Mouse (Mus musculus) urinary bladder, adult 18-20 months (tissue): ENCODE results near the gene Zfp870.

Source experiments
- DNase-seq, 2 experiments: peaks; one replicate each; pipeline ENCODE4 v3.0.0; 2022; ENCODE audit warnings: low spot score in 2 of 2, mixed read lengths in 2 of 2

The Zfp870 gene

DNA sequence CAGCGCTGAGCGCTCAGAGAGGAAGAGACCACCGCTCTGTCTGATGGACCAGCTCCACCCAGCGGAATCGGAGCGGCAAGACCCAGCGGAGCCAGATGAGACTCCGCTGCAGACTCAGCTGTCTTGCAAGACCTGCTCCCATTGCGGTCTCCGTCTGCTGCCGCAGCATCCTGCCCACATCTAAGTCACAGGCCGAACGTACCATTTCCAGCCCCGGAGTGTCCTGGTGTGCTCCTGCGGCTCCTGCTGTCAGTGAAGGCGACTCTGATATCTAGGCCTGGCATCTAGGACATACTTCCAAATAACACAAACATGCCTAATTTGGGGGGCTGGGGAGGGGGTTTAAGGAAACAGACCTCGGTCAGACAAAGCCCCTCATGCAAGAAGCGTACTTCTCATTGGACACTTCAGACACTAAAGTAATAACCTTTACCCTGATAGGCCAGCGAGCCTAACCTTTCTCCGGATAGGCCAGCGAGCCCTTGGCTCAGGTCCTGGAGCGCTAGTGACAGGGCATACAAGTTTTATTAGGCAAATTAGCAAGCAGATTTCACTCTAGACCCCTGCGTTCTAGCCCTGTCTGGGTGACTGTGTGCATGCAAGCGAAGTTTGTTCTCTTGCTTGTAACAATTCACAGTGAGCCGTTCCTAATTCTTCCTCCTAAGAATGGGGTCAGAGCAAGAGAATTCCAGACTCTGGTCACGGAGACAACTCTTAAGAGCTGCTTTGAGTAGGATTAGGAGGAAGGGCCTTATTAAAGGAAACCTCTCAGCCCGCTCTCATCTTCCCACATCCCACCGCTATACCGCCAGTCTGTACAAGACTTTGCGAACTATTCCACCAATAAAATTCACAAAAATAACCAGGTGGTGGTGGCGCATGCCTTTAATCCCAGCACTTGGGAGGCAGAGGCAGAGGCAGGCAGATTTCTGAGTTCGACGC is at the start of gene Zfp870:
Gene Zfp870 (minus strand): TSS at position 404 of the 942 bp plus-strand sequence.
- peak; percentile 61 to 77 for DNase-seq

DNA sequence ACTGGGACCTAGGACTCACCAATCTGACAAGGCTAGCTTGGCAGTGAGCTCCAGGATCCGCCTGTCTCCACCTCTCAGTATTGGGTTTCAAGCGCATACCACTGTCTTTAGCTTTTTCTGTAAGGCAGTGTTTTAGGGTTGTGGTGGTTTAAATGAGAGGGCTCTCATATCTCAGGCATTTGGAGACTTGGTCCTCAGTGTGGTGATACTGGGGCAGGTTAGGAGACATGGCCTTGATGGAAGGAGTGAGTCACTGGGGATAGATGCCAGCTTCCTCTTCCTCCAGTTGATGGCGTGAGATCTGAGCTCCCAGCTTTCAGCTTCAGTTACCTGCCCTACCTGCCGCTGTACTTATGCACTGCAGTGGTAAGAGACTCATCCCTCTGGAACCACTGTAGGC is 48.4 kb upstream of the Zfp870 start:
- DNase-seq, result no peak

DNA sequence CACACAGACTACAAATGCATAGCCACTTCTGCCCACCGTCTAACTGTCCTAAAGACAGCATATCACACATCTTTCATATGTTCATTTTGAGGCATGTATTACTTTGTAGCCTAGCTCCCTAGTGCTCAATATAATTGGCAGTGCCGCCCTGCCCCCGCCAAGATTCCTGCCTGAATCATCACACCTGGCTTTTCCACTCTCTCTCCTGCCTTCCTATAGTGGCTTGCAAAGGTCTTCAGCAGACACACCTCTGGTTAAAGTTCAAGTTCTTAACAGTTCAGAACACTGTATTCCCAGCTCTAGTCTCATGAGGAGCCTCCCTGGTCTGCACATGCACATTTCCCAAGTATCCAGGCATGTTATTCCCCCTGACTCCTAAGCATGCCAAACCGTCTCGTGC is 36.4 kb upstream of the Zfp870 start:
- DNase-seq, result no peak

DNA sequence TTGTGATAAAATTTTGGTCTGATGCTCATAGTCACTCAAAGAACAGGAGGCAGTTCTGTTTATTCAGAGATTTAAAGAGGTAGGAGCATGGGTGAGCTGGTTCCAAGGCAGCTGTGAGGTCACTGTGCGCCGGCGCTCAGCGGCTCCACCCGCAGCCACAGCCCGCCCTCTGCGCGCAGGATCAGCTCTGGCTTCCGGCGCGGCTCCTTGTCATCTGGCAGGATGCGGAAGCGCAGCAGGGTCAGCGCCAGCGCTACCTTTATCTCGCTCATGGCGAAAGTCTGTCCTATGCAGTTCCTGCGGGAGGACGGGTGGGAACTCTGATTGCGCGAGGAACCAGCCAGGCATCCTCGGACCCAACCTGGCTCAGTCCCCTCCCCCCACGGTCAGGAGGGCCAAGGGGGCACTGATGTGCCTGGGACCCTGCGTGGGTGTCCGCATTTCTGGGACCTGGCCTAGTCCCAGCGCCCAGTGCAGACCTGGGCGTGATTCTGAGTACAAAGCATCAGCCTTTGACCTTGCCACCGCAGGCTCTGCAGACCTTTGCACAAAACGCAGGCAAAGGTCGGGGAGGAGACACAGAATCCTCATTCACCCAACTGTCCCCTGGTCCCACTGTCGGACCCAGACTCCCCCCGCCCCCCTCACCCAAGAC is 33.3 kb upstream of the Zfp870 start:
- peak; percentile 45 to 74 for DNase-seq

DNA sequence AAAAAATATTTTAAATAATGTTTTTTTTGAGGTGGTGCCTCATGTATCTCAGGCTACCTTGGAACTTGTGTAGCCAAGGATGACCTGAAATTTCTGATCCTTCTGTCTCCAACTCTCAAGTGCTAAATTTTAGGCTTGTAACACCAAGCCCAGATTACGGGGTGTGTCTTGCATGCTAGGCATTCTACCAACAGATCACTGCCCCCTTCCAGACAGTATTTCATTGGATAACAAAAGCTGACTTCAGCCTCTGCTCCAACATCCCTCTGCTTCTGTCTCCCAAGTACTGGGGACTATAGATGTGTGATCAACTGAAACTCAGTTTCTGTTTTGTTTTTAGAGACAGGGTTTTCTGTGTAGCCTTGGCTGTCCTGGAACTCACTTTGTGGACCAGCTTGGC is 32.2 kb upstream of the Zfp870 start:
- no peak for DNase-seq

DNA sequence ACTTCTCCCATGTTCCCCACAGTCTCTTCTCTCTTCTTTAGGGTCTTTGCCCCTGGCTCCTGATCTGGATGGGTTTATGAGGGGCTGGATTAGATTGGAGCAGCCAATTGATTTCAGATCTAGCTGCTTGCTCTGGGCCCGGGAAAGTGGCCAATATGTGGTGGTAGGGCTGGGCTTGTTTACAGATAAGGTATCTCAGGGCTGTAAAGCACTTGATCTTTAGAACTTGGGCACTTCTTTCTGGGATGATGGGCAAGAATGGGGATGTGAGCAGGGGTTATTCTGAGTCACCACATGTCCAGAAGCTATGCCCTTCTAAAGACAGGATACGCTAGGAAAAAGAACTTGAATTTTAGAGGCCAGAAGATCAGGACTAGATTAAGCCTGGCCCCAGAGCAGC is 27.7 kb upstream of the Zfp870 start:
- DNase-seq, result no peak

DNA sequence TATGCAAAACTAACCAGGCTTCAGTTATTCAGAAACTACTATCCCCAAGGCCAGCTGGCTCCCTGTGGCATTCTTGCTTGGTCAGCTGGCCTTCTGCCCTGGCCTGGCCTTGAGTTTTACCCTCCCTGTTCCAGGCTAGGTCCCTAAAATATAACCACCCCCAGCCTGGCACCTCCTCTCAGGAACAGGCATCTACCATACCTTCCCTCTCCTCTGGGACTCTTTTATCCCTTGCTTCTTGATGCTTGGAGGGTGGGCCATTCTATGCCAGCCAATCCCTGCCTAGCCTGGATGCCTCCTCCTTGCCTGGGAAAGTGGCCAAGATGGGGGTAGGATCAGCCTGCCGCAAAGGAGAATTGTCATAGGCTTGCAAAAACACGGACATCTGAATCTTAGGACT is 25.7 kb upstream of the Zfp870 start, which contains the start of gene Cyp4f14:
Gene Cyp4f14 (minus strand): TSS at position 212 of the 400 bp plus-strand sequence.
- no peak for DNase-seq

DNA sequence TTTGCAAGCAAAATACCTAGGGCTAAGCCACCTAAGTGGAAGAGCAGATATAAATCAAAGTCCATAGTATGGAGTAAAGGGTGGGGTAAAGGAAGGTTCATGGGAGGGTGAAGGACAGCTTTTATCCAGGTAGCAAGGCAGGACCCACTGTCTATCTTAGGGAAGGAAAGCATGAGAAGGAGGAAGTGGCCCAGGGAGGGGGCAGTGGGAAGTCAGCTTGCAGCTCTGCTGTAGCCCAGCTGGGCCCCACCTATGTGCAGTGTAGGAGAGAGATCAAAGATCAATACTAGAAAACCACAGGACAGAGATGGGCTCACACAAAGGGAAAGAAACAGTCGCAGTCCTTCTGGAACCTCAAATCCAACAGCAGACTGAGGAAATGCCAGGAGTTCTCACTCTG is 24.6 kb upstream of the Zfp870 start:
- no peak for DNase-seq

DNA sequence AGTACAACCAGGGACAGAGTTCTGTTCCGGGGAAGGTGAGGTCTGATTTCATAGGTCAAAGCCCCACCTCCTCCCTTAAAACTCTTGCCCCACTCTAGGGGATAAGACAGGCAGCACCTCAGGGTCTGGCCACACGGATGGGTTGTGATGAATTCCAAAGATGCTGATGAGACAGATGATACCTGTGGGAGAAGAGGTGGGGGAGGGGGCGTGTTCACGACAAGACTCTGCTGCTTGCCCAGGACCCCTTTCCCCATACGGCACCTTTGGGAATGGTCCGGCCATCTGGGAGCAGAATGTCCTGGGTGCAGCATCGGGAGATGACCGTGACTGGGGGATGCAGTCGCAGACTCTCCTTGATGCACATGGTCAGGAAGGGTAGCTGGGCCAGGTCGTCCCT is 14.7 kb upstream of the Zfp870 start:
- DNase-seq, result no peak

DNA sequence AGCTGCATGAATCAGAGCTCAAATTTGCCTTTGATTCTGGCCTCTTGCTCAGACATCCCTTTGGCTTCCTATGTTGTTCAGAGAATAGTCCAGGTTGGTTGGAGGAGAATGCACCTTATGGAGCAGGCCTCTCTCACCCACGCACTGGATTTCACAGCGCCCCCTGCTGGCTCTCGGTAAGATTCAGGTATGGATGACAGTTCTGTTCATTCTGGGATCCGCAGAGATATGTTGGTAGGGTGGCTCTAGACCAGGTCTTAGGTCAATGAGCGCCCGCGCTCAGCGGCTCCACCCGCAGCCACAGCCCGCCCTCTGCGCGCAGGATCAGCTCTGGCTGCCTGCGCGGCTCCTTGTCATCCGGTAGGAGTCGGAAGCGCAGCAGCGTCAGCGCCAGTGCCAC is 13.8 kb upstream of the Zfp870 start:
- peak in 1 of 2 experiments; percentile 33 for DNase-seq

DNA sequence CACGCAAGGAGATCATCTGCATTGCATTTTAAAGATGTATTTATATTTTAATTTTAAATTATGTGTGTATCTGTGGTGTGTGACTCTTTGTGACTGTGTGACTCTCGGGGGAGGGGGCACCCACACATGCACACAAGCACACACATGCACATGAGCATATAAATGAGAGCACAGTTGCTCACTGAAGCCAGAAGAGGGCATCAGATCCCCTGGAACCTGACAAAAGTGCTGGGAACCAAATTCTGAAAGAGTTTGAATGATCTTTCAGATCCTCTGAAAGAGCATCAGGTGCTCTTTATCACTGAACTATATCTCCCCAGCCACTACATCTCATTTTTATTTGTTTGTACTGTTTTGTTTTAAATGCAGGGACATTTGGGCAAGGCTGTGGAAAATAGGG is 13.0 kb upstream of the Zfp870 start:
- DNase-seq, result no peak

DNA sequence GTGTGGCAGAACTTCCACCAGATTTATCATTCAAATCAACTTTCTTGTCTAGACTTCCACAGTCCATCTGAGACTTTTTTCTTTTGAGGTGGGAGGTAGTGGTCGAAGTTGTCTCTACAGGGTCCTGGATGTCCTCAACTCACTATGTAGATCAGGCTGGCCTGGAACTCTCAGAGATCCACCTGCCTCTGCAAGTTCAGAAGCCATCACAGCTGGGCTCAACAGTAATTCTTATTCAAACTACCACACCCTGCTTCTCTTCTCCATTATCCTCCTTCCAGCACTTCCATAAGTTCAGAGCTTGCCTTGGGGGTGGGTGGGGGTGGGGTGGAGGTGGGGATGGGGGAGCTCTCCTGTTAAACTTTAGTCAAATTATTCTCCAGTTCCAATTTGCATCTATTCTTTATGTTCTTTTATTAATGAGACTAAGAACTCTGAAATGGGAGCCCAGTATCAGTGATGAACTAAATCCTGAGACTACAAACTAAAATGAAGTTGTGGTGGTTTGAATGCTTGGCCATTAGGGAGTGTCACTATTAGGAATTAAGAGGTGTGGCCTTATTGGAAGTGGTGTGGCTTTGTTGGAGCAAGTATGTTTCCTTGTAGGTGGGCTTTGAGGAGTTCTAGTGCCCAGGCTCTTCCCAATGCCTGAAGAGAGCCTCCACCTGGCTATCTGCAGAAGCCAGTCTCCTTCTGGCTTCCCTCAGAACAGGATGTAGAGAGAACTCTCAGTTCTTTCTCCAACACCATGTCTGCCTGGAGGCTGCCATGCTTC is 10.5 kb upstream of the Zfp870 start:
- DNase-seq, result no peak

DNA sequence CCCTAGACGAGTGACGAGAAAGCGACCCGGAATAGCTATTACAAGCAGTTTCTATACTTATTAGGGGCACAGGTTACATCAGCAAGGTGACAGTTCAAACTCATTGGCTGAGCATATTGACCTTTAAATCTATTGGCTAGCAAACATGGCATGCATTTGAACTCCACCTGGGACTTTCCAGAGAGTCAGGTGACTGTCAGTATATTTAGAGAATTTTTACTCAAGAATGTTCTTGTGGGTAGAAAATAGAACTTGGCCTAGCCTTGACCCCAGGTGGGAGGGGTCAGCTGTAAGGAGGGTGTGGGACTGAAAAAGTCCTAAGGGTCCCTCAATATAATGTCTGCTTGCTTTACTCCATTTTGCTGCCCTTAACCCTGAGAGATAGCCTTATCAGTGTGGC is 4.0 kb upstream of the Zfp870 start:
- no peak for DNase-seq

DNA sequence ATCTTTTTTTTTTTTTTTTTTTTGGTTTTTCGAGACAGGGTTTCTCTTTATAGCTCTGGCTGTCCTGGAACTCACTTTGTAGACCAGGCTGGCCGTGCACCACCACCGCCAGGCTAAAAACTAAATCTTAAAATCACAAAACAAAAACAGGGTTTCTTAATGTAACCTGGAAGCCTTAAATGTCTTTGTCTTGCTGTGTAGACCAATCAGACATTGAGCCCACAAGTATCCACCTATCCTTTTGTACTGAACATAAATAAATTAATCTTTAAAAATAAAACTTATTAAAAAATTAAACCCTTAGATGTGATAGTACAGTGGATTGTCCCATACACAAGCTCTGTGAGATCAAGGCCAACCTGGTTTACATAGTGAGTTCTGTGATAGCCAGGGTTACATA is 2.5 kb upstream of the Zfp870 start:
- DNase-seq, result no peak

DNA sequence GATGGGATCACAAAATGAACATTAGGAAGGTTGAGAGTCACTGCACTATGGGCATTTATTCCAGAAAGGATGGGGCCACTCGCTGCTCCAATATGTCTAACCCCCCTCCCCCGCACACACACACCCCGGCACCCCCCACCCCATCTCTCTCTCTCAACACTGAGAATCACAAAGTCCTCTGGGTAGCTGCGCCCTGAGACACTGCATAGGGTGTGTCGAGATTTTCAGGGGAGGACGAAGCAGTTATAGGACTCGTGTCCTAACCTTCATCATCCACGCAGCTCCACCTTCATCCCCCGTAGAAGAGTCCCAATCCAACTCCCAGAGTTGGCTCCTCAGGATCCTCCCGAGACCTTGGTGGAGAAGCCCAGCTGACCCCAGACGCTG is 597 bp downstream of the Zfp870 start:
- no peak for DNase-seq

DNA sequence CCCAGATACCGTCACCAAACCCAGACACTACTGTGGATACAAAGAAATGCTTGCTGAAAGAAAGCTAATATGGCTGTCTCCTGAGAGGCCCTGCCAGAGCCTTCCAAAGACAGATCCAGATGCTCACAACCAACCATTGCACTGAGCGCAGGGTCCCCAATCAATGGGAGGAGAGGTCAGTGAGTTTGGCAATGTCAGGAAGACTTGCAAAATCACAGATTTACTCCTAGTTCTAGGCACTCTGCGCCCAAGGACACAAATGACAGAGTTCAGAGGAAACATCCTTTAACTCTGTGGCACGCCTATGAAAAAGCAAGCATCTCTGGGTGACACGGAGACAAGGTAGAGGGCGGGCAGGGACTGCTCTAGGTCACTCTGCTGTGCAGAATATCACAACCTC is 1.8 kb downstream of the Zfp870 start:
- DNase-seq, result no peak

DNA sequence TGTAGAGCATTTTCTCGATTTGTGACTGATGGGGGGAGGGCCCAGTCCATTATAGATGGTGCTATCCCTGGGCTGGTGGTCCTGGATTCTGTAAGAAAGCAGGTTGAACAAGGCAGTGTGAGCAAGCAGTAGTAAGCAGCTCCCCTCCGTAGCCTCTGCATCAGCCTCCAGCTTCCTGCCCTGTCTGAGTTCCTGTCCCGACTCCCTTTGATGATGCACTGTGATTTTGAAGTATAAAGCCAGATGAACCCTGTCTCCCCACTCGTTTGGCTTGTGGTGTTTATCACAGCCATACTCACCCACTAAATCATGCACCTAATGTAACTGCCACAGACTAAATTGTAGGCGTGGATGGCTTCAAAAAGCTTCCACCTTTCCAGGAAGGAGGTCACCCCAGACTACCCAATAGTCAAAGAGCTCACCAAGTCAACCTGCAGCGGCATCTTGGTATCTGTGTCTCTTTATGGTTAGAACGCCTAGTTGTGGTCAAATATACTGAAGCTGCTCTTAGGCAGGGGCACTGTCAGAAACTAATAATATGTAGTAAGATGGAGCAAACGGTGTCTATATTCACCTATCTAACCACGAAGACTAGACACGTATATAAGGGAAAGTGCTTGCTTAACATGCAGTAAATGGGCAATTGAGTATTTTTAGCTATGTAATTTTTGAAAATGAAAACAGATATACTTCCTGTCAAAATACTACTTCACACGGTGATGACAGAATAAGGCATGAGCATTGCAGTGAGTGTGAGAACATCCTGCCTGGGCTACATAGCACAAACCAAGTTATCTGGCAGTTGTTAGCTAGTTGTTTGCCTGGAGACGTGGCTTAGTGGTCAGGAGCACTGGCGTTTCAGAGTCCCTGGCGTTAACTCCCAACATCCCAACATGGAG is 10.9 kb downstream of the Zfp870 start:
- no peak for DNase-seq

DNA sequence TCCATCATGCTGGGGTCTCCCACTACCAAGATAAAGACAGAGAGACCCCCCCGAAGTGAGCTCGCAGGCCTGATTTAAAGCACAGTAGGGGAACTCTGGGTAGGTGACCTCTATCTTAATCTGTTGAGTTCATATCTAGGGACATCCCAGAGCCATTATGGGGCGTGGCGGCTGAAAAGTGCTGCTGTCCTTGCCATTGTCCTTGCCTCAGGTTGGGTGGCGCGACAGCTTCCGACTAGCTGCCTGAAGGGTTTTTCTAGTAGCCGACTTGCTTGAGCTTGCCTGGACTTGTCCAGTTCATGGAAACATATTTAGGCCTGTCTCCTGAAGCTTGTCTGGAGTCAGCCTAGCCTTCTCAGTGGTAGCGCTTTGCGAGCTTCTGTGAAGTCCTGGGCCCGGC is 12.7 kb downstream of the Zfp870 start:
- no peak for DNase-seq

DNA sequence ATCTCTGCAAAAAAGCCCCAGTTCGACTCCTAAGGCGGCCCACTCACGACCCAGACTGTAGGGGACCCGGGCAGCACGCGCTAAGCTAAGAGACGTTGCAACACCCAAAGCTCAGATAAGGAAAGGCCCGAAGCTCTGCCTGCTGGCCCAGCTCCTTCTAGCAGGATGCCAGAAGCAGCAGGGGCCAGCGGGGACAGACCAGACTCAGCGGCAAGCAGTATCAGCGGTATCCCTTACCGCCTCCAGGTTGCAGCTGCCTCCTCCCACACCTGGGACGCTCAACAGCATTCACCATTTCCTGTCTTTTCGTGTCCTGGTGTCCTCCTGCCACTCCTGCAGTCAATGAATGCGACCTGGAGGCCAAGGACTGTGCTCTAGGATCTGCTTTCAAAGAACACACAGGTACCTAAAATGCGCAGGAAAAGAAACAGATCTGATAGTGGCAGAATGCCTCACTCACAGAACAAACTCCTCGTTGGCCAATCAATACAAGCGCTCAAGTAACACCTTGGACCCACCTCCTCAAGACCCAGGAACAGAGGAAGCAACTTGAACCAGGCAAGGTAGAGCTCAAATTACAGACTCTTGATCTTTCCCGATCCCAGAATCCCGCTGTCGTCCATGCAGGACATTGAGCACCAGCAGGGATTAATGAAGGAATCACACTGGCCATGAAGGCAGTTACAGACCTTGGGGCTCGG is 13.8 kb downstream of the Zfp870 start:
- DNase-seq, result no peak

DNA sequence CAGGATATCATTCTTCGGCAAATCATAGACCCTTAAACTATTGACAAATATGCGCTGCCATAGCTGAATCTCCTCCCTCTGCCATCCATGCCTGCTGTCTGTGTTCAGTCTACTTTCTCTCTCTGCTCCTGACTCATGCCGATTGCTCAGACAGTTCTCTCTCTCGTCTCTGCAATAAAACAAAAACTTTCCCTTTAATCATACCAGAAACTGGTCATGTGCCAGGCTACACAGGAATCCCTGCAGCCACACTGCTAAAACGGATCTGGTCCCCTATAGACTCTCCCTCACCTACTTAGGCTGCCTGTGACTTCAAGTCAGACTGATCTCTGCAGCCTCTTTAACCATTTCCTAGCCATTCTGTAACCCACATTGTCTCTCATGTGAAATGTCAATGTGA is 18.7 kb downstream of the Zfp870 start:
- no peak for DNase-seq

DNA sequence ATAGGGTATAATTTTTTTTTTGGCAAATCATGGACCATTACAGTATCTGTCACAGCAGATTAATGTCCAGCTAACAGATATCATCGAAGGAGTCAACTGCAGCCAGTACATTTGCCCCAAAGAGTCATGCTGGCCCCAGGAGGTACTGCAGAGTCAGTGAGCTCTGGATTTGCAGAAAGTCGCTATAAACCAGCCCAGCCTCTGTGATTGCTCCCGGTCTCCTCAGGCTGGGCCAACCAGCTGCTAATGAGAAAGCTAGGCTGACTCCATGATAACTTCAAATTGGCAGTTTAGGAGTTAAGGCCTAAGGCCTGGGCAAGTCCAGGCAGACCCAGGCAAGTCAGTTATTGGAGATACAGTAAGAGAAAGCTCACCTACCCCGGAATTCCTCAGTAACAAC is 19.4 kb downstream of the Zfp870 start:
- no peak for DNase-seq
